Mouse (Mus musculus) bone marrow macrophage, adult 2 months (primary cell): Measurements from ENCODE around the gene Sort1. TPM values are rescaled to one million over a fixed set of nuclear protein-coding genes. Genes with fewer than 3 reads are reported as not detected.

Source experiments
- H3K27ac ChIP-seq: 2 replicates; pipeline ENCODE4 v1.5.1; 2012; ENCODE audit warnings: low read depth, low read length; ENCODE audit not compliant: insufficient read depth
- H3K4me1 ChIP-seq: 2 replicates; pipeline ENCODE4 v1.6.1; 2012; ENCODE audit warnings: low read length; ENCODE audit not compliant: control insufficient read depth, insufficient read depth
- H3K4me3 ChIP-seq: 2 replicates; pipeline ENCODE4 v1.5.1; 2012; ENCODE audit warnings: mild to moderate bottlenecking, low read length, moderate library complexity; ENCODE audit not compliant: insufficient read depth
- CTCF ChIP-seq: IDR thresholded peaks from 2 replicates; pipeline ENCODE4 v1.5.1; 2012; ENCODE audit warnings: low read depth, mild to moderate bottlenecking, low read length, moderate library complexity
- POLR2A ChIP-seq: IDR thresholded peaks from 2 replicates; pipeline ENCODE4 v1.6.1; 2012; ENCODE audit warnings: mild to moderate bottlenecking, low read depth, low read length, borderline replicate concordance
- polyA plus RNA-seq: library from polyadenylated mRNA; stranded (reverse); fragments of >200 nt; gene quantifications from 2 replicates; pipeline ENCODE4 v1.2.4, GENCODE M21; 2012; ENCODE audit not compliant: missing spikeins, insufficient read depth, insufficient read length

Gene Sort1
- polyA plus RNA-seq, 1 experiment, result 33.3 TPM

DNA sequence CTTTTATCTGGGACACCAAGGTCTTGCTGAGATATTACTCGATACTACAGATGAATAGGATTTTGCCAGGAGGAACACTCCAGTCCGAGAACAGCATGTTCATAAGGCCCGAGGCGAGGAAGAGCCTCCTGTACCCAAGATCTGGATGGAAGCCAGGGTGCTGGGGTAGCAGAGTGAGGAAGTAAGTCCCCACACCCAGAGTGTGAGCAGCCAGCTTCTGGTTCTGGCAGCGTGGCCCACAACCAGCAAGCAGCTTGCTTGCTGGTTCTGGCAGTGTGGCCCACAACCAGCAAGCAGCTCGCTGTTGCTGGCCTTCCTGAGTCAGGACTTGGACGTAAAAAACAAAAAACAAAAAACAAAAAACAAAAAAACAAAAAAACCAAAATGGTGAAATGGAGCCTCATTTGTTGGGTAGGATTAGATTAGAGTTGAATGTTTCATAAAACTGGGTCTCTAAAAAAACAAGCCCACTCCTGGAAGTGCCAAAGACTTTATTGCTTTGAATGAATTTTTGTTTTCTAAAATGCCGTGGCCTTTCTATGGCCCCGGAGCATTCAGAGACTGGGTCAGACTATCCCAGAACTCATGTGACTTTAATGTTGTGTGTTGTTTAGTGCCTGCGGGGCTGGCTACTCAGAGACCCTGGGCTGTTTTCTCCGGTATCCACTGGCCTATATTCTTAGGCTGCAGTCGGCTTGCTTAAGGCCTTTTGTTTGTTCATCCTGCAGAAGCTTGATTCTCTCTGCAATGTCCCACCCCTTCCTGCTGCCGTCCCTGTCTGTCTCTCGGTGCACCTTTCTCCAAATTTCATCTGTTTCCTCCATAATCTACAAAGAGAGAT lies 11.7 kb downstream of the Sort1 start:
- H3K4me3 ChIP-seq, result peak overlapping the region; percentile 28
- peaks cover 52% of the 10 kb centered on the region for H3K4me1 ChIP-seq
- peak overlapping the region; percentile 86 for H3K27ac ChIP-seq
- TF ChIP-seq POLR2A (no peak), CTCF (no peak)

DNA sequence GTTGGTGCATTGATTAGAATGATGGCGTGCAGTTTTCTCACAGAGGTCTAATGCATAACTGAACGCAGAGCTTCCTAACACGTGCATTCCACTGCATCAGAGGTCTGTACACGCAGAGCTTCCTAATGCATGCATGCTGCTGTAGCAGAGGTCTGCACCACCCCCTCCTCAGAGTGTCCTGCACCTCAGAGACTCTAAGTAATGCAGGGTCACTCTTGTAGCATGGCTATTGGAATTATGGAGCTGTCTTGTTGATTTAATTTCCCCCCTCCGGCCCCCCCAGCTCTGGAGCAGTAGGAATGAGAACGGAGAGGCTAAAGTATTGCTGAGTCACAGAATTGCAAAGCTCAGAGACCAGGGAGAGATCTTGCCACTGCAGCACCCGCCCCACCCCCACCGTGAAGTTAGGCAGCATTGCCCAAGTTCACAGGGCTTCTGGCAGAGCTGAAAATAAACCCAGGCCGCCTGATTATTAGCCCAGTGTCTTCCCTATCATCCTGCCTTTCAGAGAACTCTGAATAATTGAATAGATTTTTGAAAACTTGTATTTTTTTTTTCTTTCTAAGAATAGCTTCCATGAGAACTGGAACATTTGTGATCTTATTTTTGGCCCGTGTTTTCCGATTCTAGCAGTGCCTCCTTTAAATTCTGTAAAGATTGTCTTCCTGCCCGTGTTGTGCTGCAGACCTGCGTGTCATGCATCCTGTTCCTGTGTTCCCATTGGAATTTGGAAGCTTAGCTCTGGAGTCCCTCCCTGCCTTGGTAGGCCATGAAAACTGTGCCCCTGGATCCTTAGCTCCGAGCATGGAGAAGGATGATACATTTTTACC lies 12.6 kb downstream of the Sort1 start:
- Histone ChIP-seq H3K4me3 (peak overlapping the region; percentile 28), H3K4me1 (peaks cover 44% of the 10 kb centered on the region), H3K27ac (peak overlapping the region; percentile 86)
- TF ChIP-seq CTCF (no peak), POLR2A (no peak)

DNA sequence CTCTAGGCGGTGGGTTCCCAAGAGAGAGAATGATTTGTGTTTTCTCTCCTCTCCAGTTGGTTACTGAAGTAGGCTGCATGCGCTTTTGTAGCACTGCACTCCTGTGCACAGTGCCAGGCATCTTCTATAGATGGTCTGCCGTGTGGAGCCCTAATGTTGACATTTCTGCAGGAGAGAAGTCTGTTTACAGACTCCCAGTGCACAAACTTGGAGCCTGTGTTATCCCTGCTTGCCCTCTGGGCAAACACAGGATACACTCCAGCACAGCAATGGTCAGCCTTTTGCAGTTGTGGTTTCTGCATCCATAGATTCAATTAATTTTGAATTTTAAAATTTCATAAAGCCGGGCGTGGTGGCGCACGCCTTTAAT lies 13.2 kb downstream of the Sort1 start:
- no peak overlapping the region for H3K4me3 ChIP-seq
- TF ChIP-seq POLR2A, result no peak
- no peak for TF ChIP-seq CTCF
- H3K27ac ChIP-seq, result peak overlapping the region; percentile 86
- H3K4me1 ChIP-seq, result peaks cover 43% of the 10 kb centered on the region

- H3K27ac ChIP-seq, result peak overlapping the region; percentile 2
- H3K4me3 ChIP-seq, result no peak overlapping the region
- TF ChIP-seq CTCF (no peak), POLR2A (no peak)
- H3K4me1 ChIP-seq, result peaks cover 43% of the 10 kb centered on the region
Observed at GRCm38 (mm10) chr3:108297603-108298553, 14.0 kb downstream of the Sort1 start.

DNA sequence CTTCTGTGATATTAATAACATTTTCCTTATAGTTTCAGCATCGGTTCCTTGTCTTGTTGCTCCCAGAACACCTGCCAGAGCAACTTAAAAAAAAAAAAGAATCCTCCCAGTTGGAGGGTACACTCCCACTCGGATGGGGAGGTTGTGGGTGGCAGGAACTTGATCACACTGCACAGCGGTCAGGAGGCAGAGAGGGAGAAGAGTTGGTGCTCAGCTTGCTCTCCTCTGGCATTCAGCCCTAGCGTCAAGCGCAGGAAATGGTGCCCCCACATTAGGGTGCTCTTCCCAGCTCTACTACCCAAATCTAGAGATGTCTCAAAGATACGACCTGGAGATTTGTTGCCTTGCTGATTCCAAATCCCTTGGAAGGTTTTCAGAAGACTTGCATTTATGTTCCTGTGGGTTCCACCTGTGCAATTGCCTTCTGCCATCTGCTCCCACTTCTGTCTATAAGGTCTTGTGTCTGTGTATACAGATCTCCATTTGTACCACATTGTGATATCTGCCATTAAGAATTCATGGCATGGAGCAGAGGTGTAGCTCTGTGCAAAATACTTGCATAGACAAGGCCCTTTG lies 16.7 kb downstream of the Sort1 start:
- no peak overlapping the region for H3K4me3 ChIP-seq
- peaks cover 43% of the 10 kb centered on the region for H3K4me1 ChIP-seq
- no peak overlapping the region for H3K27ac ChIP-seq
- TF ChIP-seq POLR2A (no peak), CTCF (no peak)

- H3K4me3 ChIP-seq, result no peak overlapping the region
- TF ChIP-seq CTCF, result no peak
- no peak overlapping the region for H3K27ac ChIP-seq
- peaks cover 31% of the 10 kb centered on the region for H3K4me1 ChIP-seq
Observed at GRCm38 (mm10) chr3:108303683-108304082, 19.8 kb downstream of the Sort1 start.

DNA sequence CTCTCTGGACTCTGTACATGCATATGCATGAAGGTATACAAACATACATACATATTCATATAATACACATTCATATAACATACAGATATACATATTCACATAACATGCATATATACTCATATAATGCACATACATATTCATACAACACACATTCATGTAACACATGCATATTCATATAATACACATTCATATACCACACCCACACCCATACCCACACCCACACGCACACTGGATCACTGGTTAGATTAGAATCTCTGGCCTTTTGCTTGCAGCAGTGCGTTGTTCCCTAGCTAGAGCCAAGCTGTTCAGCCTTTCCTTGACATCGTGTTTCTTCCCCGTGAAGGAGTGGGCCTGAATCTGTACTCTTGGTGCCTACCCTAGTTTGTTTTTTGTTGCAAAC lies 20.9 kb downstream of the Sort1 start:
- Histone ChIP-seq H3K27ac (no peak overlapping the region), H3K4me3 (no peak overlapping the region), H3K4me1 (peaks cover 25% of the 10 kb centered on the region)
- TF ChIP-seq CTCF (no peak), POLR2A (no peak)

DNA sequence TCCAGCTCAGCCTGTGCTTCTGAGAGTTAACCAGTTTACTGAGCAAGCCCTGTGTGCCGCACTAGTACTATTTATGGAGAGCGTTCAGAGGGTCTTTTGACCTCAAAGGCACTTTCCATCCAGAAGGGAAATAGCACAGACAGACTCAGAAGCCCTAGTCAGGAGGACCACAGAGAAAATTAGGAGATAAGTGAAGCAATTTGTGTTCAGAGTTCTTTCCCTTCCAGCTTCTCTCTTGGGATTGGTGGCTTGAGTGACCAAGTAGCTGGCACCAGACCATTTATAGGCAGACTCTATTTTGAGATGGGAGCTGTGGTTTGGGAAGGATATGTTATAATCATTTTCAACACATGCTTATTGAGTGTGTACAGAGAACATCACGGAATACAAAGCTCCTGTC lies 22.5 kb downstream of the Sort1 start:
- Histone ChIP-seq H3K27ac (no peak overlapping the region), H3K4me1 (peaks cover 25% of the 10 kb centered on the region), H3K4me3 (no peak overlapping the region)
- TF ChIP-seq POLR2A, result no peak
- TF ChIP-seq CTCF, result no peak

GRCm38 (mm10) chr3:108307485-108307884 lies 23.6 kb downstream of the Sort1 start:
- no peak overlapping the region for H3K4me3 ChIP-seq
- no peak overlapping the region for H3K27ac ChIP-seq
- TF ChIP-seq CTCF, result no peak
- no peak for TF ChIP-seq POLR2A
- H3K4me1 ChIP-seq, result peaks cover 25% of the 10 kb centered on the region
